Mouse (Mus musculus): ENCODE results near the gene B3gnt4.

GRCm38 (mm10) chr5:123530056-123530455 lies 19.8 kb downstream of the B3gnt4 start:
- TF ChIP-seq CTCF (conservative IDR thresholded peaks at IDR 0.05; ENCODE audit: low read length), result no peak
- TF ChIP-seq POU5F1 (IDR thresholded peaks at IDR 0.05; ENCODE audit: borderline replicate concordance, low read length), result no peak
- TF ChIP-seq NANOG (IDR thresholded peaks at IDR 0.05; ENCODE audit: borderline replicate concordance, low read length), result no peak
